Mouse (Mus musculus) myocyte (in vitro differentiated cells): ENCODE measurements around the gene Pde7b. TPM values are rescaled to one million over a fixed set of nuclear protein-coding genes. Genes with fewer than 3 reads are reported as not detected.

Source experiments
- H3K27me3 ChIP-seq: one replicate; pipeline ENCODE4 v1.6.1; 2011; ENCODE audit not compliant: control insufficient read depth, insufficient read depth, insufficient read length
- H3K36me3 ChIP-seq: one replicate; pipeline ENCODE4 v1.6.1; 2011; ENCODE audit not compliant: control insufficient read depth, insufficient read depth
- H3K4me2 ChIP-seq: one replicate; pipeline ENCODE4 v1.6.1; 2011; ENCODE audit warnings: low read depth, control low read depth
- H3K4me3 ChIP-seq: one replicate; pipeline ENCODE4 v1.5.1; 2011; ENCODE audit warnings: mild to moderate bottlenecking, control low read depth, moderate library complexity
- H3K79me2 ChIP-seq: one replicate; pipeline ENCODE4 v1.6.1; 2011; ENCODE audit not compliant: control insufficient read depth, insufficient read depth
- H3ac ChIP-seq: one replicate; pipeline ENCODE4 v1.6.1; 2011; ENCODE audit not compliant: control insufficient read depth, insufficient read length
- CEBPB ChIP-seq: IDR thresholded peaks from 2 replicates; pipeline ENCODE4 v1.6.1; 2011; ENCODE audit warnings: mild to moderate bottlenecking, moderate library complexity; ENCODE audit not compliant: poor library complexity, insufficient read depth, severe bottlenecking
- E2F4 ChIP-seq: IDR thresholded peaks from one replicate; pipeline ENCODE4 v1.6.1; 2011; ENCODE audit warnings: mild to moderate bottlenecking, control low read depth, moderate library complexity; ENCODE audit not compliant: insufficient read depth
- MAX ChIP-seq: IDR thresholded peaks from one replicate; pipeline ENCODE4 v1.6.1; 2011; ENCODE audit warnings: low read depth, mild to moderate bottlenecking, control low read depth
- MYOD1 ChIP-seq, 3 experiments: IDR thresholded peaks; one replicate each; pipeline ENCODE4 v1.6.1; 2011; ENCODE audit warnings: control low read depth in 2 of 3, low read depth in 2 of 3, mild to moderate bottlenecking in 2 of 3, moderate library complexity in 1 of 3; ENCODE audit not compliant: insufficient read length in 2 of 3, control insufficient read depth in 1 of 3
- MYOG ChIP-seq, 3 experiments: IDR thresholded peaks; one replicate each; pipeline ENCODE4 v1.6.1; 2011; ENCODE audit warnings: control low read depth in 2 of 3, low read depth in 2 of 3, mild to moderate bottlenecking in 2 of 3; ENCODE audit not compliant: insufficient read length in 2 of 3, control insufficient read depth in 1 of 3, insufficient read depth in 1 of 3
- POLR2A ChIP-seq: IDR thresholded peaks from one replicate; pipeline ENCODE4 v1.6.1; 2011; ENCODE audit warnings: low read depth, mild to moderate bottlenecking, control low read depth, moderate library complexity; ENCODE audit not compliant: insufficient read length
- POLR2AphosphoS2 ChIP-seq: IDR thresholded peaks from one replicate; pipeline ENCODE4 v1.6.1; 2011; ENCODE audit warnings: low read depth, control low read depth; ENCODE audit not compliant: insufficient read length
- REST ChIP-seq: IDR thresholded peaks from one replicate; pipeline ENCODE4 v1.6.1; 2011; ENCODE audit warnings: mild to moderate bottlenecking, control low read depth, moderate library complexity; ENCODE audit not compliant: insufficient read depth, insufficient read length
- SRF ChIP-seq: IDR thresholded peaks from one replicate; pipeline ENCODE4 v1.6.1; 2011; ENCODE audit warnings: low read depth; ENCODE audit not compliant: control insufficient read depth, insufficient read length
- TCF12 ChIP-seq: IDR thresholded peaks from one replicate; pipeline ENCODE4 v1.6.1; 2011; ENCODE audit warnings: mild to moderate bottlenecking, control low read depth; ENCODE audit not compliant: poor library complexity, insufficient read depth, severe bottlenecking
- TCF3 ChIP-seq: IDR thresholded peaks from one replicate; pipeline ENCODE4 v1.6.1; 2011; ENCODE audit warnings: low read depth, control low read depth; ENCODE audit not compliant: insufficient read length
- USF1 ChIP-seq: IDR thresholded peaks from one replicate; pipeline ENCODE4 v1.6.1; 2011; ENCODE audit warnings: low read depth, mild to moderate bottlenecking, control low read depth, moderate library complexity
- polyA plus RNA-seq: library from polyadenylated mRNA; unstranded; fragments of >200 nt; fragmentation: generic; extraction: Trizol; gene quantifications from one replicate; pipeline ENCODE4 v1.2.1, GENCODE M21; 2012; ENCODE audit warnings: missing spikeins

Pde7b gene
- polyA plus RNA-seq, 1 experiment, result 0.16 TPM

DNA sequence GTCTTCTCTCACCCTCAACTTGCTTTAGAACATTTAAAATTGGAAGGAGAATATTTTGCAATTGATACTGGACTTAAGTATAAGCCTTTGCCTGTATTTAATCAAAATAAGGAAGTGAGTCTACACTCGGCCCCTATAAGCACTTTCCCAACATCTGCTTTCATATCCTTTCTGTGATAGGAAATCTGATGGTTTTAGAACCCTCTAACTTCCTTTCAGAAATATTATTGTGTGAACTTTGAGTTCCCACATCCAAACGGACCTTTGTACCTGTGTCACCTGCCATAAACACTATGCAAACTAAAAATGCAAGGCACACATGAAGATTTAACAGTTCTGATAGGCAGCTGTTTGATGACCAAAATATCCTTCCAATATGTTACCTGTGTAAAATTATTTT is 58.2 kb downstream of the Pde7b start:
- Histone ChIP-seq H3K36me3 (no peaks in the 10 kb centered on the region), H3K27me3 (no peaks in the 10 kb centered on the region), H3K4me3 (no peak overlapping the region), H3K4me2 (no peak overlapping the region), H3K79me2 (no peaks in the 10 kb centered on the region), H3ac (no peak overlapping the region)
- TF ChIP-seq TCF3 (no peak), MAX (no peak), E2F4 (no peak), USF1 (no peak), POLR2AphosphoS2 (no peak), MYOG (IDR thresholded peaks at IDR 0.05; ENCODE audit: control insufficient read depth in 1 of 3, insufficient read depth in 1 of 3, insufficient read length in 2 of 3, low read depth in 2 of 3) (no peak), MYOD1 (IDR thresholded peaks at IDR 0.05; ENCODE audit: control insufficient read depth in 1 of 3, insufficient read length in 2 of 3, low read depth in 2 of 3) (no peak)

- H3K27me3 ChIP-seq, result no peaks in the 10 kb centered on the region
- H3K79me2 ChIP-seq, result no peaks in the 10 kb centered on the region
- no peaks in the 10 kb centered on the region for H3K36me3 ChIP-seq
- no peak overlapping the region for H3K4me2 ChIP-seq
- H3ac ChIP-seq, result no peak overlapping the region
- no peak overlapping the region for H3K4me3 ChIP-seq
- TF ChIP-seq TCF3 (no peak), SRF (no peak), POLR2AphosphoS2 (no peak), MAX (no peak), CEBPB (no peak), E2F4 (no peak), MYOD1 (IDR thresholded peaks at IDR 0.05; ENCODE audit: control insufficient read depth in 1 of 3, insufficient read length in 2 of 3, low read depth in 2 of 3) (no peak), MYOG (IDR thresholded peaks at IDR 0.05; ENCODE audit: control insufficient read depth in 1 of 3, insufficient read depth in 1 of 3, insufficient read length in 2 of 3, low read depth in 2 of 3) (no peak), USF1 (no peak), POLR2A (no peak), REST (no peak), TCF12 (no peak)
Measured at GRCm38 (mm10) chr10:20662951-20663350, 61.9 kb downstream of the Pde7b start.

- H3K4me2 ChIP-seq, result no peak overlapping the region
- no peak overlapping the region for H3K4me3 ChIP-seq
- TF ChIP-seq MYOG (IDR thresholded peaks at IDR 0.05; ENCODE audit: control insufficient read depth in 1 of 3, insufficient read depth in 1 of 3, insufficient read length in 2 of 3, low read depth in 2 of 3) (no peak), REST (no peak), POLR2A (no peak), CEBPB (no peak), TCF3 (no peak), MYOD1 (IDR thresholded peaks at IDR 0.05; ENCODE audit: control insufficient read depth in 1 of 3, insufficient read length in 2 of 3, low read depth in 2 of 3) (no peak), USF1 (no peak), MAX (no peak), SRF (no peak), POLR2AphosphoS2 (no peak), TCF12 (no peak), E2F4 (no peak)
- no peaks in the 10 kb centered on the region for H3K36me3 ChIP-seq
- no peaks in the 10 kb centered on the region for H3K27me3 ChIP-seq
- no peaks in the 10 kb centered on the region for H3K79me2 ChIP-seq
- no peak overlapping the region for H3ac ChIP-seq
Measured at GRCm38 (mm10) chr10:20661684-20662083, 63.2 kb downstream of the Pde7b start.

GRCm38 (mm10) chr10:20659718-20660117 is 65.2 kb downstream of the Pde7b start:
- TF ChIP-seq MYOD1 (IDR thresholded peaks at IDR 0.05; ENCODE audit: control insufficient read depth in 1 of 3, insufficient read length in 2 of 3, low read depth in 2 of 3) (no peak), SRF (no peak), TCF3 (no peak), MAX (no peak)
- Histone ChIP-seq H3K4me3 (no peak overlapping the region), H3ac (no peak overlapping the region), H3K79me2 (no peaks in the 10 kb centered on the region), H3K36me3 (no peaks in the 10 kb centered on the region), H3K27me3 (no peaks in the 10 kb centered on the region), H3K4me2 (no peak overlapping the region)

DNA sequence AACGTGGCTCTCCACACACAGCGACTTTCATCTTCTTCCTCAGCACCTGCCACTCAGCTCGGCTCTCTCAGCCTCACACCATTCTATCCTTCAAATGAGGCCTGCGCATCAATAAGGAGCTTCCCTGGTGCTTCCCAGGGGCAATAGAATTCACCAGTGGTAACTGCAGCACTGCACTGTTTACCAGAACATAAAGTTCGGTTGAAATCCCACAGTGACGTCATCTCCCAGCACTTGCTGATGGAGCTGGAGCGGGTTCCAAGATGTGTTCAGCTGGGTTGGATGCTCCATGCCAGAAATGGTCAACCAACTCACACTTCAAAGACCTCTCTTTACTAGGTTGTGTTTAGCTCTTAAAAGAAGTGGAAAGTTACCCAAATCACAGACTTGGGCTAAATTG is 65.6 kb downstream of the Pde7b start:
- Histone ChIP-seq H3ac (no peak overlapping the region), H3K4me3 (no peak overlapping the region), H3K36me3 (no peaks in the 10 kb centered on the region), H3K79me2 (no peaks in the 10 kb centered on the region), H3K4me2 (no peak overlapping the region), H3K27me3 (no peaks in the 10 kb centered on the region)
- TF ChIP-seq SRF (no peak), CEBPB (no peak), REST (no peak), MYOD1 (IDR thresholded peaks at IDR 0.05; ENCODE audit: control insufficient read depth in 1 of 3, insufficient read length in 2 of 3, low read depth in 2 of 3) (no peak), E2F4 (no peak), TCF3 (no peak), TCF12 (no peak), POLR2AphosphoS2 (no peak), MAX (no peak), POLR2A (no peak), MYOG (IDR thresholded peaks at IDR 0.05; ENCODE audit: control insufficient read depth in 1 of 3, insufficient read depth in 1 of 3, insufficient read length in 2 of 3, low read depth in 2 of 3) (no peak), USF1 (no peak)
